Mouse (Mus musculus) midbrain, embryonic 13.5 days (tissue): ENCODE data around the gene Opcml. TPM values are rescaled to one million over a fixed set of nuclear protein-coding genes. Genes with fewer than 3 reads are reported as not detected.

Experiments used
- ATAC-seq: fragments of 200-750 bp; cut with Nextera tagmentation; 2 replicates; pipeline ENCODE4 v1.8.0; 2017; ENCODE audit warnings: mild to moderate bottlenecking, moderate TSS enrichment, moderate library complexity
- H3K27ac ChIP-seq: fragments of 300-500 bp; sonication (generic); 2 replicates; pipeline ENCODE4 v1.5.1; 2015; ENCODE audit warnings: inconsistent platforms, mild to moderate bottlenecking, moderate library complexity
- H3K27me3 ChIP-seq: fragments of 300-500 bp; sonication (generic); 2 replicates; pipeline ENCODE4 v1.6.1; 2015; ENCODE audit warnings: mild to moderate bottlenecking, inconsistent platforms
- H3K36me3 ChIP-seq: fragments of 300-500 bp; sonication (generic); 2 replicates; pipeline ENCODE4 v1.6.1; 2015; ENCODE audit warnings: mild to moderate bottlenecking, inconsistent platforms
- H3K4me1 ChIP-seq: fragments of 300-500 bp; sonication (generic); replicated peaks from 2 replicates; pipeline ENCODE4 v1.6.1; 2015; ENCODE audit warnings: inconsistent platforms
- H3K4me2 ChIP-seq: fragments of 300-500 bp; sonication (generic); replicated peaks from 2 replicates; pipeline ENCODE4 v1.6.1; 2015; ENCODE audit warnings: moderate library complexity, mild to moderate bottlenecking, inconsistent platforms
- H3K4me3 ChIP-seq: fragments of 300-500 bp; sonication (generic); replicated peaks from 2 replicates; pipeline ENCODE4 v1.5.1; 2015; ENCODE audit warnings: mild to moderate bottlenecking, inconsistent platforms
- H3K9ac ChIP-seq: fragments of 300-500 bp; sonication (generic); replicated peaks from 2 replicates; pipeline ENCODE4 v1.6.1; 2015; ENCODE audit warnings: mild to moderate bottlenecking, inconsistent platforms
- H3K9me3 ChIP-seq: fragments of 300-500 bp; sonication (generic); 2 replicates; pipeline ENCODE4 v1.6.1; 2016; ENCODE audit warnings: mild to moderate bottlenecking, inconsistent platforms
- WGBS: fragments of 180-500 bp; shearing (Covaris S2); methylation state at CpG from one replicate; pipeline ENCODE4 v1.1.7; 2015; 5-methylcytosine and 5-hydroxymethylcytosine counted together
- polyA plus RNA-seq: library from polyadenylated mRNA; unstranded; fragments of >200 nt; fragmentation: Nextera tagmentation; extraction: Ambion mirVana; gene quantifications from 2 replicates; pipeline ENCODE4 v1.2.1, GENCODE M21; 2015

Gene Opcml
- polyA plus RNA-seq, 1 experiment from 2014 or later = 18.9 TPM

GRCm38 (mm10) chr9:28471501-28471900 lies 680.9 kb downstream of the Opcml start:
- Histone ChIP-seq H3K27me3 (no peaks in the 10 kb centered on the region), H3K9ac (no peak overlapping the region), H3K4me2 (no peak overlapping the region), H3K36me3 (no peaks in the 10 kb centered on the region), H3K27ac (no peak overlapping the region), H3K4me1 (no peaks in the 10 kb centered on the region), H3K4me3 (no peak overlapping the region), H3K9me3 (no peaks in the 10 kb centered on the region)
- WGBS = 40% methylated on average over 4 of the region's 4 CpGs
- no peak for ATAC-seq

DNA sequence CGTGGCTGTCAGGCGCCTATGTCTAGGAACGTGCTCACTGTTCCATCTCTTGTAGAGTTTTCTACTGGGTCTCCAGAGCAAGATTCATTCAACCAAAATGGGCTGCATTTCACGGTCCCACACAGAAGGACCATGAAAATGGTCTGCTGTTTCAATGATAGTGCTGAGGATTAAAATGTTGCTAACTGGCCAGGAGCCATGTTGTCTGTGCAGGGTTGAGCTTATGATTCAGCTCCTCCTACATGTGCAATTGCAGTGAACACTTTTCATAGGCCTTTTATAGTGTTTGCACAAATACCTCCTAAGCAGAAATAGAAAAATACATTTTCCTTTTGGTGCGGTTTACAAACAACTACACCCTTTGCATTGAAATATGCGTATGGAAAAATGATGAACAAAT lies 684.0 kb downstream of the Opcml start:
- H3K27ac ChIP-seq = no peak overlapping the region
- H3K4me1 ChIP-seq = no peaks in the 10 kb centered on the region
- H3K9ac ChIP-seq = no peak overlapping the region
- H3K4me3 ChIP-seq = no peak overlapping the region
- WGBS = 94% methylated on average over 6 of the region's 6 CpGs
- no peak overlapping the region for H3K4me2 ChIP-seq
- H3K27me3 ChIP-seq = no peaks in the 10 kb centered on the region
- no peaks in the 10 kb centered on the region for H3K36me3 ChIP-seq
- H3K9me3 ChIP-seq = no peaks in the 10 kb centered on the region
- ATAC-seq = no peak

- H3K4me3 ChIP-seq = no peak overlapping the region
- H3K9ac ChIP-seq = no peak overlapping the region
- H3K27me3 ChIP-seq = no peaks in the 10 kb centered on the region
- ATAC-seq = no peak
- no peak overlapping the region for H3K4me2 ChIP-seq
- no peaks in the 10 kb centered on the region for H3K9me3 ChIP-seq
- no peaks in the 10 kb centered on the region for H3K36me3 ChIP-seq
- H3K4me1 ChIP-seq = no peaks in the 10 kb centered on the region
- WGBS = 88% methylated on average over 4 of the region's 4 CpGs
- no peak overlapping the region for H3K27ac ChIP-seq
Observed at GRCm38 (mm10) chr9:28481261-28481660, 690.7 kb downstream of the Opcml start.

- WGBS = 80% methylated on average over 2 of the region's 2 CpGs
- no peaks in the 10 kb centered on the region for H3K9me3 ChIP-seq
- H3K4me2 ChIP-seq = no peak overlapping the region
- no peak for ATAC-seq
- H3K4me3 ChIP-seq = no peak overlapping the region
- H3K36me3 ChIP-seq = no peaks in the 10 kb centered on the region
- H3K4me1 ChIP-seq = no peaks in the 10 kb centered on the region
- no peaks in the 10 kb centered on the region for H3K27me3 ChIP-seq
- no peak overlapping the region for H3K27ac ChIP-seq
- no peak overlapping the region for H3K9ac ChIP-seq
Observed at GRCm38 (mm10) chr9:28488499-28488898, 697.9 kb downstream of the Opcml start.

DNA sequence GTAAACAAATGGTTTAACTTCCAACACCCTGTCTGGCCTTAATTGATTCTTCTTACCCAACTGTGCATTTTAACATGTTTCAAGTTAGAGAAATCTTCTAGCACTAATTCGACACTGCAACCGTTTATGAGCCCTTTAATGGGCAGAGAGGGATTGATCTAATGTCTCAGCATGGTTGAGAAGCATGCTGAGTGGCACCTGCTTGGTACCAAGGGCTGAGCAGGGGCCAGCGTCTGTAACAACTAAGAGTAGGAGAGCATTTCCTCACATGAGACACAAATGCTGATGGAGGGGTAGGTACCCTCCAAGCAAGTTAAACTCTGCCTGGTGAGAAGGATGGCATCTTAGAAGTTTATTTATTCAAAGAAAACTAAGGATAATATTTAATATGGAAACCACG lies 699.3 kb downstream of the Opcml start:
- H3K36me3 ChIP-seq = no peaks in the 10 kb centered on the region
- ATAC-seq = no peak
- no peak overlapping the region for H3K27ac ChIP-seq
- no peak overlapping the region for H3K4me3 ChIP-seq
- H3K9me3 ChIP-seq = no peaks in the 10 kb centered on the region
- H3K9ac ChIP-seq = no peak overlapping the region
- 76% methylated on average over 4 of the region's 4 CpGs for WGBS
- no peaks in the 10 kb centered on the region for H3K27me3 ChIP-seq
- H3K4me1 ChIP-seq = no peaks in the 10 kb centered on the region
- no peak overlapping the region for H3K4me2 ChIP-seq

GRCm38 (mm10) chr9:28490410-28490809 lies 699.8 kb downstream of the Opcml start:
- ATAC-seq = no peak
- H3K27ac ChIP-seq = no peak overlapping the region

DNA sequence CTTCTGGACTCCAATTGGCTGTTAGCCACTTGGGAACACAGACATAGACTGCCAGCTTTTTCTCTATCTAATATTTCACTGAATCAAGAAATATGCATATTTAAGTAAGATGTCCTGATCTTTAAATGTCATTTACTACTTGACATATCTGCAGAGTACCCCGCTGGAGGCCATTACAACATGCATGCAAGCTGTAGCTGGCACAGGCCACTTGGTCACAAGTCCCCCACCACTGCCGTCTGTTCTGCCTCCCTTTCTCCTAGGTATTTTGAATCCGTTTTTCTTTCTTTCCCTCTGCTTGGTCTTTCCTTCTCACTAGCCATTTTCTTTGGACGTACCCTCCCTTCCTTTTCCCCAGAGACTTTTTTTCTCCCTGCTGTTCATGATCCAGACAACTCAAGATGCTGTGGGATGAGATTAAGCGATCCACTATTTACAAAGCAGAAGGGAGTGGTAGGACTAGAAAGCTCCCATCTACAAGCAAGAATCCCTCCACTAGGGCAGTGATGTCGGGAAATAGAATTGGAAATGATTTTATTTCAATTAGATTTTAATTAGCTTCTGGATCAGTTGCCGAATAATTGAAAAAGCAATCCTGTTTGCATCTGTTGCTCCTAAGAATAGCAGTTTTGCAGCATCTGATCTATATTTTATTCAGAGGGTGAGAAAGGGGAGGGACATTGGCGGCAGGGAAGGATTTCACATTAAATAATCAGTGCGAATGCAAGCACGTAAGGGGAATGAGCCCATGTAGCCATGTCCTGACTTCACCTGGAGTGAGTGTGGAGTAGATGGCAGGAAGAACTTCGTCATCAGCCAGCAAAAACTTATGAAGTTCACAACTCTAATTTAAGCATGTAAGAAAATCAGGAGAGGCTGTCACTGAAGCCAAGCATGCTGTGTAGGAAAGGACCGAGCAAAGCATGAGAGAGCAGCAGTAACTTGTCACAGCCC lies 709.5 kb downstream of the Opcml start:
- Histone ChIP-seq H3K36me3 (no peaks in the 10 kb centered on the region), H3K27ac (no peak overlapping the region)
- no peak for ATAC-seq

More at GRCm38 (mm10) chr9:28490410-28490809, 699.8 kb downstream of the Opcml start:
- Histone ChIP-seq H3K9me3 (no peaks in the 10 kb centered on the region), H3K4me2 (no peak overlapping the region), H3K9ac (no peak overlapping the region), H3K36me3 (no peaks in the 10 kb centered on the region), H3K4me3 (no peak overlapping the region), H3K27me3 (no peaks in the 10 kb centered on the region), H3K4me1 (no peaks in the 10 kb centered on the region)
- 90% methylated on average over 3 of the region's 3 CpGs for WGBS

DNA sequence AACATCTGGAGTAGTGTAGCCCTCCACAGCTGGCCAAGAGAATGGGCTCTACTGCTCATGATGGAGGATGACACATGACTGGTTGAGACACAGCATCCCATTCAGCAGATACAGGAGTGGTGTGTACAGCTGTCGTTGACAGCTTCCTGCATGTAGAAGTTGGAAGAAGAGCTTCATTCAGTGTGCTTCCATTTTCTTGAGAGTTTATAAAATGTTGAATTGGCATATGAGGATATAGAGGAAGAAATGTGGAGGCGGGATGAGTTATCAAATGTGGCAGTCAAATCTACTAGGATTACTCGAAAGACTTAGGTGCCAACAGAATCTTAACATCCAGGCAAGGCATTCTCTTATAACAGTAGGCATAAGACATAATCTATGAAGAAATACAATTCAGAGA lies 723.3 kb downstream of the Opcml start:
- 92% methylated on average over 3 of the region's 3 CpGs for WGBS
- ATAC-seq = no peak
- no peaks in the 10 kb centered on the region for H3K36me3 ChIP-seq
- no peak overlapping the region for H3K9ac ChIP-seq
- no peak overlapping the region for H3K4me2 ChIP-seq
- no peaks in the 10 kb centered on the region for H3K27me3 ChIP-seq
- 0 out of 2 replicates have a peak, but pooled peaks cover 5% of the 10 kb centered on the region for H3K4me1 ChIP-seq
- H3K27ac ChIP-seq = no peak overlapping the region
- H3K4me3 ChIP-seq = no peak overlapping the region
- no peaks in the 10 kb centered on the region for H3K9me3 ChIP-seq

More for the DNA sequence above, 709.5 kb downstream of the Opcml start:
- Histone ChIP-seq H3K9me3 (no peaks in the 10 kb centered on the region), H3K4me1 (no peaks in the 10 kb centered on the region), H3K9ac (no peak overlapping the region), H3K4me2 (no peak overlapping the region), H3K4me3 (no peak overlapping the region), H3K27me3 (no peaks in the 10 kb centered on the region)
- WGBS = 72% methylated on average over 12 of the region's 12 CpGs

- no peaks in the 10 kb centered on the region for H3K9me3 ChIP-seq
- 71% methylated on average over 1 of the region's 1 CpGs for WGBS
- no peak for ATAC-seq
- peaks cover 2% of the 10 kb centered on the region; the same call in 1 of the 2 replicates for H3K4me1 ChIP-seq
- H3K36me3 ChIP-seq = no peaks in the 10 kb centered on the region
- no peaks in the 10 kb centered on the region for H3K27me3 ChIP-seq
- H3K4me2 ChIP-seq = no peak overlapping the region
- no peak overlapping the region for H3K9ac ChIP-seq
- H3K4me3 ChIP-seq = no peak overlapping the region
- H3K27ac ChIP-seq = no peak overlapping the region
Observed at GRCm38 (mm10) chr9:28533191-28533590, 742.6 kb downstream of the Opcml start.

DNA sequence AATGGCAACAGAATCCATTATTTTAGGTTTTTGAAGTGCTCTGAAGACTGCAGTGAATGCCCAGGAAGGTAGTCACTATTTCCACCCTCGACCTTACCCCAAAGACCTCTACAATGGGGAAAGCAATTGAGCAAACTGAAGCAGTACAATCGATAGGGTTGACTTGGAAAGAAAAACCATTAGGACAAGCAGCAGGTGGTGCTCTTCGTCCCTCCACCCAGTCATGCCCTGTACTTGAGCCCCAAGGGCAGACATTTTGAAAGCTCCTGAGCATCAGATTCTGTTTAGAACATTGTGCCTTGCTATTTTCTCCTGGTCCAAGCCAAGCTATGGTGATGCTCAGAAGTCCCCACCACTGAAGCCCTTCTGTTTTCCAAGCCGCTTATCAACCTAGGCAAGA lies 744.4 kb downstream of the Opcml start:
- Histone ChIP-seq H3K9me3 (no peaks in the 10 kb centered on the region), H3K36me3 (no peaks in the 10 kb centered on the region), H3K9ac (no peak overlapping the region), H3K4me1 (peaks cover 7% of the 10 kb centered on the region; the same call in 1 of the 2 replicates), H3K27me3 (no peaks in the 10 kb centered on the region), H3K4me2 (no peak overlapping the region), H3K4me3 (no peak overlapping the region), H3K27ac (no peak overlapping the region)
- ATAC-seq = no peak
- WGBS = 93% methylated on average over 4 of the region's 4 CpGs

GRCm38 (mm10) chr9:28536637-28537036 lies 746.1 kb downstream of the Opcml start:
- no peak overlapping the region for H3K4me2 ChIP-seq
- H3K27me3 ChIP-seq = no peaks in the 10 kb centered on the region
- no peak for ATAC-seq
- H3K9ac ChIP-seq = no peak overlapping the region
- H3K4me3 ChIP-seq = no peak overlapping the region
- no peak overlapping the region for H3K27ac ChIP-seq
- WGBS = 78% methylated on average over 4 of the region's 4 CpGs
- H3K4me1 ChIP-seq = peaks cover 11% of the 10 kb centered on the region; the same call in 1 of the 2 replicates
- H3K36me3 ChIP-seq = no peaks in the 10 kb centered on the region
- H3K9me3 ChIP-seq = no peaks in the 10 kb centered on the region

- H3K27me3 ChIP-seq = no peaks in the 10 kb centered on the region
- H3K36me3 ChIP-seq = no peaks in the 10 kb centered on the region
- peak; percentile 92 for ATAC-seq
- no peak overlapping the region for H3K4me3 ChIP-seq
- peaks cover 11% of the 10 kb centered on the region for H3K4me1 ChIP-seq
- no peak overlapping the region for H3K9ac ChIP-seq
- H3K27ac ChIP-seq = peak overlapping the region; percentile 82
- 20% methylated on average over 9 of the region's 9 CpGs for WGBS
- H3K9me3 ChIP-seq = no peaks in the 10 kb centered on the region
- H3K4me2 ChIP-seq = peak overlapping the region; percentile 17; the same call in 1 of the 2 replicates
Observed at GRCm38 (mm10) chr9:28548189-28548588, 757.6 kb downstream of the Opcml start.
